Mouse (Mus musculus): ENCODE measurements at regions not wholly inside any gene's neighbourhood (a gene's known extent, or its start where the extent isn't known, plus 50 kb on each side); places are given as distances from the start of the nearest gene placed in this dataset.

DNA sequence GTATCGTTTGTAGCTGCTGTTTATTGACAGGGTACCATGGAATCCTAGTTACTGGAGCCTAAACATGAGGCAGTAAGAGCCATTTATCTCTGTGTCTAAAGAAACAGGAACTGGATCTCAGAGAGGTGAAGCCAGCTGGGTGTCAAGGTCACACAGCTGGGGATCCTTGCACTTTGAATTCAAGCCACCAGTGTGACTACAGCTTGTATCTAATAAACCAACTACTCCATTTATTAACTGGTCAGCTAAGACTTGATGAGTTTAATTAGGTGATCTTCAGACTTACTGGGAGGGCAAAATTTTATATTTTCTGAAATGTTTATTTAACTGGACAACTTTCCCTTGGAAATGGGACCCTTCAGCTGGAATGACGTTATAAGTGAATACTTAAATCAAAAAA, 577.5 kb upstream of the Sox9 start:
- in situ Hi-C loops (cut with MboI, MseI): no loop called here

DNA sequence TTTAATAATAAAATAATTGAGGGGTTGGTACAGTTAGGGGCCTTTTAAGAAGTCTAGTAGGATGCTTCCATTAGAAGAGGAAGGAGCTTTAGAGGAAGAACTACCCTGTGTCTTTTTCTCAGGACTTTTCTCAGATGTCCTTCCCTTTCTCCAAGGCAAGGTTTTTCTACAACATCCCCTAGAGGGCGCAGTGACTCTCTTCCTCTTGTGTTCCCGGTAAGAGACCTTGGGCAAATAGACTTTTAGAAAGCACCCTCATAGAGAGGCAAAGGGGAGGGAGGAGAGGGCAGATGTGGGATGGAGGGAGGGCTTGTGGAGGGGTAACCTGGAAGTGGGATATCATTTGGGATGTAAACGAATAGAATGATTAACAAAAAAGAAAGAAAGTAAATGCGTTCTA, 572.6 kb upstream of the Sox9 start:
- in situ Hi-C loops (cut with MboI, MseI): no loop called here

DNA sequence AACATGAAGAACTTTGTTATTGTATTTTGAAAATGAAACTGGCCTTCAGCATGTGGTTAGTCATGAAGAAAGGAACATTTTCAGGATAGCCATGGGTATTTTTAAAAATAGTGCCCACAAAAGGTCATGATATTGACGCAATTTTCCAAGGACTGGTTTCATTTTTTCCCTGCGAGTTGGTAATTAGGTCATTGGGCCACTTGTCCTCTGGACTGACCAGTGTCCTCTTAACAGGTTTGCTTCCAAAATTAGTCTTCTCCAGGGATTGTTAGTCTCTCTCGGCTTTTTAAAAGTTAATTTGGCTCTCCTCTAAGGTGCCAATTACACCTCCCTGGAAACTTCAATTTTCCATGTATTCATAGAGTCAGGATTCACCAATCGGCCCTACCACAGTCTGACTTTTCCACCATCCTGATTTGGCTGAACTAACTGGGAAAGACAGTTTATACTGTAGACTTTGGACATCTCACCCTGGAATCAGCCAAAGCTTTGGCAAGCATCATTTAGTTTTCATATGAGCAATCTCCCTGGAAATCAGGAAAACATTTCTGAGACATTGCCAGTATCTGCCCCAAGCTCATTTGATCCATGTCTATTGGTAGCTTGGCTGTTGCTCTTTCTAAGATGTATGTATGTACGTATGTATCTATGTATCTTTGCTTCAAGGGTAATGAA, 562.8 kb upstream of the Sox9 start:
- in situ Hi-C loops (cut with MboI, MseI): no loop called here

DNA sequence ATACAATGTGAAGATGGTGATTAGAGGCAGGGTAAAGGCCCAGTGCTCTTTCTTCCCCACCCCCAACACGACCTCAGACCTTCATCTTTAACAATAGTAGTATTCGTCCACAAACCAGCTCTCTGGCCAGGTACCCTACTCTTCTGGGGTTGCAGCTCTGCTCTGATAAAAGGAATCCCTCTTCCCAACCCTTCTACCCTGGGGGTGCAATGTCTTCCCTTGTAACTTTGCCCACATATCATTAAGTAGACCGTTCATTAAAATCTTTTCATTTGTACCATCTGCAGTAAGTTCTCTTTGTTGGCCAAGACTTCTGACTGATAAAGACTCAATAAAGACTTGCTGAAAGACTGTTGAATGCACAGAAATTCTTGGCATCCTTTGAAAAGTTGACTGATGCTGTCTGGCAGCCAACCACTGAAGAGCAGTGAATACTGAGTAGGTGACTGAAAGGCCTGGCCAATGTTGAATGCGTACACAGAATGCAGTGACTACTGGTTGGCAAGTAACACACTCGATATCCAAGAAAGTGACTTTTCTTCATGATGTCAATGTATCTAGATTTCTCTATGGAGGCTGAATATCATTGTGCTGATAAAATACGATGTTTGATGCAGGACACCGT, 547.4 kb upstream of the Sox9 start:
- in situ Hi-C loops (cut with MboI, MseI): no loop called here

DNA sequence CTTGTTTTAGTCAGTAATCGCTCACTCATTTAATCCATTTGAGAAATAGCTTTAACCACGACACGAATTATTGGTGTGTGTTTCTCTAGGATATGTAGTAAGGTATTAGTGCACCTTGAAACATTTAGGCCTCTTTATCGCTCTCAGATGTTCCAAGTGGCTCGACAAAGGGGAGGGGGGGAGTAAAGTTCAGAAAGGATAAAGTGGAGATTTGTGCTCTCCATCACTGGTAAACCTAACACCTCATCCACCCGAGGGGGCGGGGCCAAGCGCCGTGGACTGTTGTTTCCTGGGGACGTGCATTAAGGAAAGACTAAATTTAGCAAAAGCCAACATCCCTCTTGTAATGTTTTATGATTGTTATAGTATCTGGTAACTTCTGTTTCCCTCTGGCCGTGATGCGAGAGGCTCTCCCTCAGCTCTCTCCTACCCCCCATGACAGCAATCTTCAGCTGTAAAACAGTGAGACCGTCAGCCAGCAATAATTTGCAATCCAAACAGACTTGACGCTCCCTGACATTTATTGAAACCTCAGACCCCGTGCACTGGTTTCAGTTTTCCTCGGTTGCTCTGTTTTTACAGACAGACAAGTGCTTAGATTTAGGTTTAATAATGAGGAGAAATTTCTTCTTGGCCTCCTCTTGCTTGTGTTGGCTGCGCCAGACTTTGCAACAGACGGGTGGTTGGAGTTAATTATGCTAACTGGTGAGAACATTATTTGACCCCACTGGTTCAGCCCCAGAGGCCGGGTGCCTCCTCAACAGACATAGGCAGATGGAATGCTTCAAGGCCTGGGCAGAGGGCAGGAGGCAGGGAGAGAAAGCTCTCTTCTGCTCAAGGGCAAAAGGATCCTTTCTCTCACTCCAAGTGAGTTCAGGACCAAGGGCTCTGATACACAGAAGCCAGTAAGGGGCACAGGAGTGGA, 542.8 kb upstream of the Sox9 start:
- in situ Hi-C loops (cut with MboI, MseI): no loop called here

DNA sequence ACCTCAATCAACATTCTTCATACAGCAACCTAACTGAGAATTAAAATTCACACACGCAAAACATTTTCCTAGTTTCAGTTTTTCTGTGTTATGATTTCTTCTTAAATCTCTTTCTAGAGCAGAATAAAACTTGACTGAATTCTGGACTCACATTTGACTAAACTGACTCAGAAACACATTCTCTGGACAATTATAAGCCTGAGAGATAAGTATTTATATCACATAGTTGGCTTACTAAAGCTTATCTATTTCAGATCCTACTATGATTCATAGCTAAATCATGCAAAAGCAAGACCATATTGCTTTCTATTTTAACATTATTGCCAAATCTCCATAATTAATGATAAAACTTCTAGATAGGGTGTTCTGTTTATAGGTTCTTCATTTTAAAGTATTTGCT, 529.5 kb upstream of the Sox9 start:
- in situ Hi-C loops (cut with MboI, MseI): no loop called here

DNA sequence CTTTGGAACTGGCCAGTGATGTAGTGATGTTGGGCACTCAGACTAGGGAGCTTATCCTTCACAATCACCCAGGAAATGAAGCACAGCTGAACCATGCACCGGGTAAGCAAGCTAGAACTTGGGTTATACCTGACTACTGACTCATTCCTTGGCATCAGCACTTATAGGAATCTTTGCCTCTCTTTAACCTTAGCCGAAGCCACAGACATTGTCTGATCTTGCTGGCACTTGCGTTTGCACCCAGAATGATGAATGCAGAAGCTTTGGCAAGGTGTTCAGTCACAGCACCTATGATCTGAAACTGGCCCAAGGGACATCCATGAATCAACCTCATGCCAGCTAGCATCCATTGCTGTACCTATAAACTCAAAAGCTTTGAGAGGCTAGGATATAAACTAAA, 529.0 kb upstream of the Sox9 start:
- in situ Hi-C loops (cut with MboI, MseI): no loop called here

DNA sequence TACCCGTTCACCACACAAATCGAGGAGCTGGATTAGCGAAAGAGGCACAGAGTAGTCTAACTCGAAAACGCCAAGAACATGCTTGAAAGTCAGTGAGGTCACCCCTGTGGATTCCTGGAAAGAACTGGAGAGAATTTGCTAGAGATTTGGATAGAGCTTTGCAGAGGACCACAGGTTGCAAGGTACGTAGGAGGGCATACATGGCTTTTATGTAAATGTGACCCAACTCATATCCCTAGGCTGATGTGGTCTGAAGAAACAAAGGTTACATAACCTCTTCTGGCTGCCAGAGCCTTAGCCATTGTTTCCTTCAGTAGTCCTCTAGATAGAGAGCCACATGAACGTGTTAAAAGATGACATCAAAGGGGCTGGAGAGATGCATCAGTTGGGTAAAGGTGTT, 525.7 kb upstream of the Sox9 start:
- in situ Hi-C loops (cut with MboI, MseI): no loop called here

DNA sequence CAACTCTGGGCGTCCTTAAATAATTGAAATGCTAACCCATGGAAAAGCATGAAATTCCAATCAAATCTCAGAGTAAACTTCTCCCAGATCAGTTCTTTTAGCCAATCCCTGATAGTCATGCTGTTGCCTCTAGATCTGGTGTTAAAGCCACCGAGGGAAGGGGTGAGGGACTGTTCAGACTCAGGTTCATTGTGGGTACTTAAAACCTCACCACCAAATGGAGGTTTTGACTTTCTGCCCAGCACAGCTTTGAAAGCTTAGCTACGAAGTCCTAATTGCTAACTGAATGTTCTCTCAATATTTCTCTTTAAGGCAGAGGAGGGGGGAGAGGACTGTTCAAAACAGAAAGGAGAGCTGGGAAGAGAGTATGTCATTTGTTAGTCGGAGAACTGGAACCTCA, 517.9 kb upstream of the Sox9 start:
- in situ Hi-C loops (cut with MboI, MseI): no loop called here

DNA sequence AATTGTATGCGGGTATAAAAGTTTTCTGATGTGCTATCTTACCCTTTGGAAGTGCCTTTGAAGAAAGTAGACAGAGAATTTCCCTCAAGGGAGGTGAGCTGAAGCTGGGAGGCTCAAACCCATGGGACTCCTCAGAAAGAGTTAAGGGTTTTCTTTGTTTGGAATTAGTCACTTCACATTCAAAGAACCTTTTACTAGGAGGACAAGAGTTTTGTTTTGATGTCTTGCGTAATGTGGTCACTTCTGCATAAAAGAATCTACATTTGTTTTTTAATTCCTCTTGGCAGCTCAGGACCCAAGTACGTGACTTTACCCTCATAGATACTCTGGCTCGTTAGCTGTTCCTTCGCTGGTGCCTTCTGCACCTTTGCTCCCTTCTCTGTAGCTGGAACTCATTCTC, 511.1 kb upstream of the Sox9 start:
- in situ Hi-C loops (cut with MboI, MseI): no loop called here

DNA sequence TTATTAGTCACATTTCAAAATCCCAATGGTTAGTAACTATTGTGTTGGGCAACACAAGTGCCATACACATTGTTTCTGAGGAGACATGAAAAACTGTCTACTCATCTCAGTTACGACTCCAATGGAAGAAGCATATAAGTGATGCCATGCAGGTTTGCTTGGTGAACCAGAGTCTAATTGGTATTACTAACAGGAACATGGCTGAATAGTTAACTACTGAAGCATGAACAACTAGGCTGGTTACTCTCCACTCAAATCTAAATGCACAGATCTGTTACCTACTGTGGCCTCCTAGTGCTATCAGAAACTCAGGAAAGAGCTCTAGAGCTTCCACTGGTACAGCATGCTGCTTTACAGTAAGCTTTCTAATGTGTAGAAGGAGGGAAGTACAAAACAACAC, 503.5 kb upstream of the Sox9 start:
- in situ Hi-C loops (cut with MboI, MseI): no loop called here

DNA sequence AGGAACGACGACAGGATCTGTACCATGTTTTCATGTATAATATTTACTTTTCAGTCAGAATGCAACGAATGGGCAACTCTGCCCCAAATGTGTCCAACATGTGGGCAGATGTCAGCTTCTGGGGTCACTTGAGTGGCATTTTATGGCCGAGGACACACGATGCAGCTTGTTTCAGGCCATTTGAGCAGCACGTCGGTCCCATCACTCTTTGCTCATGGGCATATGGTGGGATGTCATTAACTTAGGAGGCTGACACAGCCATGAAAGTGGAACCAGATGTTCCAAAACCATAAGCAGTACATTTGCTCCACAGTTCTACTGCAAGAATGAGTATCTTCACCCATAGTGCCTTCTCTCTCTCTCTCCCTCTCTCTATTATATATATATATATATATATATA, 499.1 kb upstream of the Sox9 start:
- in situ Hi-C loops (cut with MboI, MseI): no loop called here

DNA sequence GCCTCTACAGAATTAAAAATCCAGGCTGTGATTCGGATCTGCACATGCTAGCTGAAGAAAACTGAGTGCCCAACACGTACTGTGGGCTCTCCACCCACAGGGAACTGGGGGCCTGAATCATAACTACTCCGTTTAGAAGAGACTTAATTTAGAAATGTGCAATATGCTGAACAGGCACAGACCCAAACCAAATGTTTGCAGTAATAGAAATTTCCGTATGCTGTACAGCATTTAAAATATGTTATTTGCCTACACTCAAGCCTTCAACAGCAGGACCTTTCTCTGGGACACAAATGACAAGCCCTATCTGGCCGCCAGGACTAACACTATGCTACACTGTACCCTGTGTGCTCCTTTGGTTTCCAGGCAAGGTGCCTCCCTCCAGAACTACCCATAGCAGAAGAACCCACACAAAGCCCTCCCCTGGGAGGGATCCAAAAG, 483.1 kb upstream of the Sox9 start:
- in situ Hi-C loops (cut with MboI, MseI): no loop called here

DNA sequence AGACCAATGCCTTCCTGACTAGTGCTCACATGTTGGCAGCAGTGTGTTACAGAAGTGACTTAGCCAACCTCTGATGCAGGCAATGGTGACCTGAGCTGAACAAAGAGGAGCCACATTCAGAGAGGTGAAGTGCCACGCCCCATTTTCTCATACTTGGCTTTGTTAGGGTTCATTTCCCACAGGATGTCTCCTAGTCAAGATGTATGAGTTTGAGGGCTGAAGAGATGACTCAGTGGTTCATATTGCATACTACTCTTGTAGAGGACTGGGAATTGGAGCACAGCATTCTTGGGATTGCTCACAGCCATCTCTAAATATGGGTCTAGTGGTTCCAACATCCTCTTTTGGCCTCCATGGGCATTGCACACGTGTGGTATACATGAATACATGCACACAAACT, 478.9 kb upstream of the Sox9 start:
- in situ Hi-C loops (cut with MboI, MseI): no loop called here

DNA sequence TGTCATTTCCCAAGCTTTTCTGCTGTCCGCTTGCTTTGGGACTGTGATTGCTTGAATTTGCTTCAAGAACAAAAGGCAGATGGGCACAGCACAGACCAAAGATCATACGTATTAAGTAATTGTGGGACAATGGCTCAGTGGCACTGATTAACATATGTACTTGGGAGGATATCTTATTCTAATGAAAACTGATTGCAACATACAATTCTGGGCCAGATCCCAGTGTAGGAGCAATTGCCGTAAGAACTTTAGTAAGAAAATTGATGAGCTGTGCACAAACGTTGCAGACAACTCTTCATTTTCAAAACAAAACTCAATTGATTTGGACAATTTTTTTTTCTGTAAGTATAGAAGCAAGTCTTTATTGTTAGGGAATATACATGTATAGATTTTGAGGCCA, 456.2 kb upstream of the Sox9 start:
- in situ Hi-C loops (cut with MboI, MseI): no loop called here

DNA sequence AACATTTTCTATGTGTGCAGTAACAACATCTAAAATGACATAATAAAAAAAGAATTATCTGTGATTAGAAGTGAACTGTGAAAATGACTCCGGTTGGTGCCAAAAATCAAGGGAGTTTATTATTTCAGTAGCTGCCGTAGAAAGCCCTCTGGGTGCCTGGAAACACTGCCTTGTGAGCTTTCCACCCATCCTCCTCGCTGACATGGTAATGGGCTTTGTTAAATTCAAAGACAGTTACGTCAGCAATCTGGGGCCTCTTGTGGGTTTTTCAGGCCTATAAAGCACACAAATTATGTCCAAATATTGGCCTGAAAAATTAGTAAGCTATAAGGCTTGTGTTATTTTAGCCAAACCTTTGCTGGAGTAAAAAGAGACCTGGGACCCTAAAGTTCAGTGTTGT, 454.4 kb upstream of the Sox9 start:
- in situ Hi-C loops (cut with MboI, MseI): no loop called here

DNA sequence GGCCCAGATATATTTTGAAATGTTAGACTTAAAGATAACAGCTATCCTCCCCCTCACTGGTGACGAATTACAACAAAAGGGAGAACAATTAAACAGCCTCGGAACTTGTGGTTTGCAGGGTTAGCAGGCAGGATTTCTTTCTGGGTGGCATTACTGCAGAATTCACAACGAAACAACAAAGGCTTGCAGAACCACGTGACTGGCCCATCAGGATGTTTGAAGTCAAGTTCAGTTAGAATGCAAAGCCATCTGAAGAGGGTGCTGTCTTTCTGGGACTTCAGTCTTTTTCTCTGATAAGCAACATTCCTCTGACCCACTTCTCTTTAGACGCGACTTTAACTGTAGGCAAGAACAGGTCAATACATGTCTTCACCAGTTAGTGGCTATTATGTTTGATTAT, 436.9 kb upstream of the Sox9 start:
- in situ Hi-C loops (cut with MboI, MseI): no loop called here

DNA sequence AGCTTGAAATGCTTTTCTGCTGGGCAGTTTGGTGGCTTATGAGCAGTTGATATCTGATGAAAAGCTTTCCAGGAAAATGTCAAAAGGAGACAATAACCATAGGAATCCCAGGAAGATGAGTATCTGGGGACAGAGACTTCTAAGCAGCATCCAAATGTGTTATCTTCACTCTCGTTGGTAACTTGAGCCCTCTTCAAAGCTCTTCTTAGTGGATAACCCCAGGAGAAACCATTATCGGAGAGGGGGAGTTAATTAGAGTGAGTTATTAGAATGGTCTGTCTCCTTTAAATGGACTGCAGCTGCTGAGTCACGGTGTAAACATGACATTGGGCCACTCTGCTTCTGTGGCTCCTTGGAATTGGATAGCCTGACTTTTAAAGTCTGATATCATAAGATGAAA, 436.4 kb upstream of the Sox9 start:
- in situ Hi-C loops (cut with MboI, MseI): no loop called here

DNA sequence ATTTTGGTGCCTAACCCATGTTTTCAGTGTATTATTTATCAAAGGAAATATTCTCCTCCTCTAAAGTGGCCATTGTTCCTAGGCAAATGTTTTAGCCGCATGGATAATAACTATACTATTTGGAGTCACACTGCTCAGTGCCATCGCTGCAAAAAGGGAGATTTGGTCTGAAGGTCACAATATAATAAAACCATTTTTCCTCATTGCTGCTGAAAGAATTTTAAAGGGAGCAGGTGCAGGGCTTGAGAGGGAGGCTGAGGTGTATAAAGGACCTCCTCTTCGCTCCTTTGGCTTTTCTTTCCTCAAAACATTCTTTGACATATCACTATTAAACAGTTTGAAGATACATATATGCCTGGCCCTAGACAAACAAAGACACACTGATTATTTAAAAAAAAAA, 435.9 kb upstream of the Sox9 start:
- in situ Hi-C loops (cut with MboI, MseI): no loop called here

DNA sequence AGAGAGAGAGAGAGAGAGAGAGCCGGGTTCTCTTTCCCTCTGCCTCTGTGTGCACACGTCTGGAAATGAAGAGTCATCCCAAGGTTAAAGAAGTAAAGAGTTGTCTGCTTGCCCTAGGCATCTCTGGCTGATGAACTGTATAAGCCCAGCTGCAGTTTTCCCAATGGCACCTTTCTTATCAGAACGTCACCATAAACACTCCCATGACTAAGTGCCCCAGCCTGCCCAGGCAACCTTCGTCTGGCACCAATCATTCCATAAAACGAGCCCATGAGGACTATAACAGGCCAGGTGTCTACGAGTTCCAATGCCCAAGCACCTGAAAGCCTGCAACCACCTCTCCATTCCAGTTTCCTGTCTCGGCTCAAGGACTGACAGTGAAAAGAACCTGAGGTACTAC, 435.5 kb upstream of the Sox9 start:
- in situ Hi-C loops (cut with MboI, MseI): no loop called here

DNA sequence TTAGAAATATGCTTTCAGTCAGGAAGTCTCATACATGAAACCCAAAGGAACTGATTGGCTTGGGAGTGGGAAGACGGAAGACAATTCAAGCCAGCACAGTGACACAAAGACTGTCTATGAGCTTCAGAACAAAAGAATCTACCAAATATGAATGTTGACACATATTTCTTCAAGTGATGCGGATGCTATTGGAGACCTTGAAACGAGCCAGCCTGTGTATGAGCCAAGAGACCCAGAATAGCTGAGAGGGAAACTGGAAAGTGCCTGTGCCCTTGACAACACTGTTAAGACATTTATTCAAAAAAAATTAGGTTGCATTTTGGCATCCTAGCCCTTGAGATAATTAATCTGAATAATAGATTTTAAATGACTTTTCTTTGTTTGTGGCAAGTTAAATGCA, 426.7 kb upstream of the Sox9 start:
- in situ Hi-C loops (cut with MboI, MseI): no loop called here

DNA sequence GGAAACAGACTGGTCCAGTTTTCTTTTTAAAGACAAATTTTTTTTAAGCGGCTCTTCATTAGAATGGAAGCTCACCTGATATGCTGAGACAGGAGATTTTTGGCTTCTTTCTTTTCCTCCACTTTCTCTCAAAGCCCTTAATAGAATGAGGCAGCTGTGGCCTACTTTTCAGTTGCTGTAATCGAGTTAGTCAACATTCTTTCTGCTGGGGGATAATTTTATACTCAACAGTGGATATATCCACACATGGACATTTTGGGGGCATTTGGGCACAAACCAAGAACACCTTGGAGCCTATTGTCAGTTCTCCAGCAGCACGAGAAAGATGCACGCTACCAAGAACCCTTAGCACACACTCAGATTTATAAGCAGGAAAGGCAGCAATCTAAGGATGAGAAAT, 415.3 kb upstream of the Sox9 start:
- in situ Hi-C loops (cut with MboI, MseI): no loop called here

DNA sequence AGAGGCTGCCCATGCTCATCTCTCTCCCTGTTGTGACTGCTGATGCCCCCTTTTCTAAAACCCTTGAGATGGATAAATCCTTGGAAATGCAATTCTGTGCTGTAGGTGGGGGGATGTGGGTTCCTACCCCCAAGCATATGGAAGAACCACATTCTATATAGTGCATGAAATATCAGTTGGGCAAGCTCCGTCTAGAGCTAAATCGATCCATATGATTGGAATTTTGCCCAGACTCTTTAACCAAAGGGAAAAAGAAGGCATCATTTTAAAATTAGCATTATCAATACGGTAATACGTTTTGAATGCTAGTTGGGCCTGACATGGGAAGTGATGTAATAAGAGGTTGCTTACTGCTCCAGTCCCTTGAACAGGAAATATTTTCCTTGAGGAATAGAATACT, 411.1 kb upstream of the Sox9 start:
- in situ Hi-C loops (cut with MboI, MseI): no loop called here

All from T-helper 2 cell (primary cell).